Mouse (Mus musculus): ENCODE results near the gene Mrps33. TPM values are rescaled to one million over a fixed set of nuclear protein-coding genes. Genes with fewer than 3 reads are reported as not detected.

The Mrps33 gene
- 156 and 164 TPM in 2 replicates for polyA plus RNA-seq (2015; fragmentation: Nextera tagmentation; extraction: Ambion mirVana)

DNA sequence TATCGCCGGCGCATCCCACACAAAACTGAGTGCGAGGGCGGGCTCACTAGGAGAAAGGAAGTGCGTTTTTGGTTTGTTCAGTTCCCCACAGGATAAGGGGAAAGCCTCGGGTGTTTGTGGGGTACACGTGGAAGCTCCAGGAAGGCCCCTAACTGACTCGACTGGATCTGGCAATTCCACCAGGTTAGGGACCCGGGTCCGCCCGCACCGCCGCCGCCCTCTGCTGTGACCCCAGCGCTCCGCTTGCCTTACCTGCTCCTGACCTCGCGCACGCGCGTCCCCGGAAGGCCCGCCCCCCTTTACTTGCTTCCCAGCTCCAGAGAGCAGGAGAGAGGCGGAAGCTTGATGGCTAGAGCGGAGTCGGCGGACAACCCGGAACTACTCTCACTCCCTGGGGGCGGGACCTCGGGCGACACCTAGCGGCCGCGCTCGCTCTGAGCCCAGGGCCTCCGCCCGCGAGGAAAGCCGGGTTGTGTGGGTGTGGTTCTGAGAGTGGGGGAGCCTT is at the start of gene Mrps33:
Gene Mrps33, minus strand, starts transcription at position 377 of the 505 bp plus-strand sequence.
- peak within 1 kb of the TSS; percentile 69 for H3K27ac ChIP-seq (ENCODE audit: low read length)
- no peaks in the 10 kb centered on the region for H3K27me3 ChIP-seq (ENCODE audit: control insufficient read depth, insufficient read depth, low read depth, low read length)
- H3K9me3 ChIP-seq (replicated peaks; ENCODE audit: control insufficient read depth, low read length, poor library complexity, severe bottlenecking), result no peaks in the 10 kb centered on the region
- peak within 1 kb of the TSS; percentile 72 for H3K9ac ChIP-seq (ENCODE audit: low read depth, low read length)
- WGBS, result 1% methylated on average over 40 of the region's 40 CpGs
- H3K4me3 ChIP-seq (ENCODE audit: low read depth, low read length), result peak within 1 kb of the TSS; percentile 65
- peaks cover 3% of the 10 kb centered on the region; the same call in 1 of the 2 replicates for H3K4me1 ChIP-seq (ENCODE audit: control insufficient read depth, insufficient read depth, low read length)
- H3K36me3 ChIP-seq (ENCODE audit: control insufficient read depth, insufficient read depth, low read length), result no peaks in the 10 kb centered on the region
- H3K4me2 ChIP-seq (ENCODE audit: low read length), result peak within 1 kb of the TSS; percentile 74
- peak; percentile 99 for ATAC-seq

DNA sequence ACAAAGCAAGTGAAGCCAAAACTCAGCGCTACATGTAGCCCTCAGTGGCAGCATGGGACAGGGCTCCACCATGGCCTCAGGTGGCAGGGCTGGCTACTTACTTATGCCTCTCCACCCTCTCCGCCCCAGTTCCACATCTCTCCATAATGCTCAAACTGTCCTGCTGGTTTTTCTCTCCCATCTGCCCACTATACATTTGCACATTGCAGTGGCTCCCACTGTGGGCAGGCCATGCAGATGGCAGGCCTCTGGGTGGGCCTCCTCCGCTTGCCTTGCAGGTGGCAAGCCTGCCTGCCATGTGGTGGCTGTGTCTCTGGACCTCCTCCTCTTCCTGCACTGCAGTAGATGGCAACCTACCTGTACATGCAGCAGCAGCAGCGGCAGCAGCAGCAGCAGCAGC is 38.9 kb upstream of the Mrps33 start:
- Histone ChIP-seq H3K4me2 (ENCODE audit: low read length) (no peak overlapping the region), H3K27me3 (ENCODE audit: control insufficient read depth, insufficient read depth, low read depth, low read length) (no peaks in the 10 kb centered on the region), H3K4me1 (ENCODE audit: control insufficient read depth, insufficient read depth, low read length) (no peaks in the 10 kb centered on the region), H3K9ac (ENCODE audit: low read depth, low read length) (no peak overlapping the region), H3K27ac (ENCODE audit: low read length) (no peak overlapping the region), H3K9me3 (replicated peaks; ENCODE audit: control insufficient read depth, low read length, poor library complexity, severe bottlenecking) (no peaks in the 10 kb centered on the region), H3K36me3 (ENCODE audit: control insufficient read depth, insufficient read depth, low read length) (no peaks in the 10 kb centered on the region), H3K4me3 (ENCODE audit: low read depth, low read length) (no peak overlapping the region)
- no peak for ATAC-seq
- WGBS, result 93% methylated on average over 4 of the region's 4 CpGs

DNA sequence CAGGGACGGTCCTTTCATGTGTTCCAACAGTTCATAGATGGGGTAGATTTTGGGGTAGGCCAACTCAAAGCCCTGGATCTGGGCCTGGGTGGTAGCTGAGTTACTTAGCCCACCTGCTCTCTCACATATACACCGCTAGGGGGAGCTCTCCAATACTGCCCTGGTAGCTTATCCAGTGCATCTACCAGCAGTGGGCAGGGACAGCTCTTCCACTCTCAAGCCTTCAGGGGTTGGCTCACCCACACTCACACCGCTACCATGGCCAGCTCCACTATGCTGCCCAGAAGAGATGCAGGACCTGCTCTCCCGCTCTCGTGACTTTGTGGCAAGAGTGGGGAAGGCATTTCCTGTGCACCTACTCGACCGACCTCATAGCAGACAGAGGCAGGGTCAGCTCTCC is 38.0 kb upstream of the Mrps33 start:
- no peak for ATAC-seq
- Histone ChIP-seq H3K4me1 (ENCODE audit: control insufficient read depth, insufficient read depth, low read length) (no peaks in the 10 kb centered on the region), H3K27ac (ENCODE audit: low read length) (no peak overlapping the region), H3K27me3 (ENCODE audit: control insufficient read depth, insufficient read depth, low read depth, low read length) (no peaks in the 10 kb centered on the region), H3K36me3 (ENCODE audit: control insufficient read depth, insufficient read depth, low read length) (no peaks in the 10 kb centered on the region), H3K4me3 (ENCODE audit: low read depth, low read length) (no peak overlapping the region), H3K9me3 (replicated peaks; ENCODE audit: control insufficient read depth, low read length, poor library complexity, severe bottlenecking) (no peaks in the 10 kb centered on the region), H3K4me2 (ENCODE audit: low read length) (no peak overlapping the region), H3K9ac (ENCODE audit: low read depth, low read length) (no peak overlapping the region)
- 54% methylated on average over 7 of the region's 7 CpGs for WGBS

DNA sequence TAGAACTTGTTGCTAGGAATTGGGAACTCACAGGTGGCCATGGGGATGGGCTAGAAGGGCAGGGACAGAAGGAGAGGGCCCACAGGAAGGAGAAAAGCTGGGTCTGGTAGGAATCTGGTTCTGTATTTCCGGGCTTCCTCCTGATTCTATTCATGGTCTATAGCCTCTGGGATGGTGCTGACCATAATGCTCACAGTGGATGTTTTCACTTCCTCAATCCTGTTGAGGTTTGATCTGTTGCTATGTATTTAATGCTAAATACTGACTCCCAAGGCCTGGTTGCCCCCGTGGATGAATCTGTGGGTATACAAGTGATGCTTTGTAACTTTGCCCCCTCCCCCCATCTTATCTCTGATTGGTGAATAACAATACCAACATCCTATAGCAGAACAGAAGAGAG is 36.8 kb upstream of the Mrps33 start:
- H3K4me1 ChIP-seq (ENCODE audit: control insufficient read depth, insufficient read depth, low read length), result no peaks in the 10 kb centered on the region
- H3K36me3 ChIP-seq (ENCODE audit: control insufficient read depth, insufficient read depth, low read length), result no peaks in the 10 kb centered on the region
- no peak for ATAC-seq
- H3K9ac ChIP-seq (ENCODE audit: low read depth, low read length), result no peak overlapping the region
- no peaks in the 10 kb centered on the region for H3K27me3 ChIP-seq (ENCODE audit: control insufficient read depth, insufficient read depth, low read depth, low read length)
- H3K4me2 ChIP-seq (ENCODE audit: low read length), result no peak overlapping the region
- H3K4me3 ChIP-seq (ENCODE audit: low read depth, low read length), result no peak overlapping the region
- 83% methylated on average over 2 of the region's 2 CpGs for WGBS
- no peak overlapping the region for H3K27ac ChIP-seq (ENCODE audit: low read length)
- H3K9me3 ChIP-seq (replicated peaks; ENCODE audit: control insufficient read depth, low read length, poor library complexity, severe bottlenecking), result no peaks in the 10 kb centered on the region

DNA sequence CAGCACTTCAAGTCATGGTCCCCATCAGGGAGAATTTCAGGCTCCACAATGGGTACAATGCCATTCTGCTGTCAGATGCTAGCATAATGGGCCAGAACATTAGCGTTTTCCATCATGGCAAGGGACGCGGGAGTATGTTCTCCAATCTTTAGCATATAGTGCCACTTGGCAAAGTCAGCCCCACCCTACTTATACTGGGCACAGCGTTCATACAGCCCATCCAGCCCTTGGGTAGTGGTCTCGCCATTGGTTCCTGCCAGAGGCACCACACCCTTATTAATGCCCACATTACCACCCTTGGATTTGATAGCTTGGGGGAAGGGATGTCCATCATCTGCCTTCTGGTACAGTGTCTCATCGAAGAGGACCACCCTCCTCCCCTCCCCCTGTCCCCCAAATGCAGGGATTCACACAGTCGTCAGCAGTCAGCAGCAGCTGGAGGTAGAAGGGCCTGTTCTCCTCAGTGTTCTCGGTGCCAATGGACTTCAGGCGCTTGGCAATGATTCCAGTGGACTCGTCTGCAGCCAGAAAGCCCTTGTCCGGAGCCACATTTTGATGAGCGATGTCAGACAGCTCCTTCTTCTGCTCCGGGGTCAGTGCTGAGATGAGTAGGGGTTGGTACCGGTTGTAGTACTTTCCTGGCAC is 33.0 kb upstream of the Mrps33 start:
- Histone ChIP-seq H3K36me3 (ENCODE audit: control insufficient read depth, insufficient read depth, low read length) (no peaks in the 10 kb centered on the region), H3K27ac (ENCODE audit: low read length) (no peak overlapping the region), H3K27me3 (ENCODE audit: control insufficient read depth, insufficient read depth, low read depth, low read length) (no peaks in the 10 kb centered on the region), H3K9me3 (replicated peaks; ENCODE audit: control insufficient read depth, low read length, poor library complexity, severe bottlenecking) (no peaks in the 10 kb centered on the region), H3K9ac (ENCODE audit: low read depth, low read length) (no peak overlapping the region), H3K4me3 (ENCODE audit: low read depth, low read length) (no peak overlapping the region), H3K4me2 (ENCODE audit: low read length) (no peak overlapping the region), H3K4me1 (ENCODE audit: control insufficient read depth, insufficient read depth, low read length) (no peaks in the 10 kb centered on the region)
- no peak for ATAC-seq
- 85% methylated on average over 14 of the region's 14 CpGs for WGBS

DNA sequence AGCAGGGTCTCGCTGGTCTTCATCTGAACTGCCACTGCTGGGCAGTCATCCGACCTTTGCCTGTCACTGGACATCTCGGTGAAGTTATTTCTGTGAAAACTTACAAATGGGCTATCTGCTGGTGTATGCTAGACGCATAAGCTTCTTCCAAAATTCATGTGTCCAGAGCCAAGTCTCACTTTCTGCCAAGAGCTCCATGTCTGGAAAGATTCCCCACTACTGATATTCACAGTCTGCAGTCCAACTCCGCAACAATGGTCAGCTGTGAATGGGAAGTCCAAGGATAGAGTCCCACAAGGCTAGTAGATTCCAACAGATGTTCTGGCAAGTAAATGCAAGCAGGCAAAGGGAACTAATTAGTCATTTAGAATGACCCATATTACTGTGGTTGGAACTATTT is 17.9 kb upstream of the Mrps33 start:
- H3K4me2 ChIP-seq (ENCODE audit: low read length), result no peak overlapping the region
- H3K36me3 ChIP-seq (ENCODE audit: control insufficient read depth, insufficient read depth, low read length), result no peaks in the 10 kb centered on the region
- no peak for ATAC-seq
- no peaks in the 10 kb centered on the region for H3K27me3 ChIP-seq (ENCODE audit: control insufficient read depth, insufficient read depth, low read depth, low read length)
- no peak overlapping the region for H3K9ac ChIP-seq (ENCODE audit: low read depth, low read length)
- H3K27ac ChIP-seq (ENCODE audit: low read length), result no peak overlapping the region
- H3K4me1 ChIP-seq (ENCODE audit: control insufficient read depth, insufficient read depth, low read length), result no peaks in the 10 kb centered on the region
- WGBS, result 94% methylated on average over 5 of the region's 5 CpGs
- no peaks in the 10 kb centered on the region for H3K9me3 ChIP-seq (replicated peaks; ENCODE audit: control insufficient read depth, low read length, poor library complexity, severe bottlenecking)
- H3K4me3 ChIP-seq (ENCODE audit: low read depth, low read length), result no peak overlapping the region

DNA sequence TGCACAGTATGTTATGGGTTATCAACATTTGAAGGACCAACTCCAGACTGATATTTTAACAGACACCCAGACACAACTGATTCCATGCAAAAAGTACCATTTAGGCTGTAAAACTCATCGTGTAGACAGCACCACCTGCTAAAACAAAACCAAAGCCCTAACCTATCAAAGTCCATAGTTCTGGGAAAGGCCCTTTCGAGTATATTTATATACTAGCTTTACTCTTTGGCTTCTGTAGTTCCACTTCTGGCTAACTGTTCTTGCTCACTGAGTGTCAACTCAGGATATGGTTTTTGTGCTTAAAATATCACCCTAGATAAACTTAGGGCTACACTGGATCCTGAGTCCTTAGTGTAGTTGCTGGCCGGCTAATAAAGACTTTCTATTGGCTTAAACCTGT is 10.5 kb upstream of the Mrps33 start:
- no peaks in the 10 kb centered on the region for H3K27me3 ChIP-seq (ENCODE audit: control insufficient read depth, insufficient read depth, low read depth, low read length)
- no peak overlapping the region for H3K9ac ChIP-seq (ENCODE audit: low read depth, low read length)
- H3K4me1 ChIP-seq (ENCODE audit: control insufficient read depth, insufficient read depth, low read length), result no peaks in the 10 kb centered on the region
- WGBS, result 87% methylated on average over 3 of the region's 3 CpGs
- no peak overlapping the region for H3K4me2 ChIP-seq (ENCODE audit: low read length)
- no peak for ATAC-seq
- H3K36me3 ChIP-seq (ENCODE audit: control insufficient read depth, insufficient read depth, low read length), result no peaks in the 10 kb centered on the region
- no peak overlapping the region for H3K4me3 ChIP-seq (ENCODE audit: low read depth, low read length)
- no peak overlapping the region for H3K27ac ChIP-seq (ENCODE audit: low read length)
- H3K9me3 ChIP-seq (replicated peaks; ENCODE audit: control insufficient read depth, low read length, poor library complexity, severe bottlenecking), result no peaks in the 10 kb centered on the region; the same call in 1 of the 2 replicates

DNA sequence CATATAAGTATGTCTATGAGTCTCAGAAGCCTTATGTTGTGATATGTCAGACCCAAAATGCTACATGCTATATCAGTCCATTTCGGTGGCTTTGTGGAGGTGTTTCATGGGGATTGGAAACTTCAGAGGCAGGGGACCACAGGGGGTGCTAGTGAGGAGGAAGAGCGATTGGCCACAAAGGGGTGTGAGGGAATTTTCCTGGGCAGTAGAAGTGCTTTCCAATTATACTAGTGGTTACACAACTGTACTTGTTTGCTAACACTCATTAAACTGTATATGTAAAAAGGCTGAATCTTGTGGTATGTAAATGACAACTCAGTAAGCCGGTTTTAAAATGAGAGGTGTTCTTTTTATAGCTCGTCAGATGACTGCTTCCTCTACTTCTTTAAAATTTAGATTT is 8.1 kb upstream of the Mrps33 start:
- H3K4me2 ChIP-seq (ENCODE audit: low read length), result no peak overlapping the region
- H3K27ac ChIP-seq (ENCODE audit: low read length), result no peak overlapping the region
- H3K4me1 ChIP-seq (ENCODE audit: control insufficient read depth, insufficient read depth, low read length), result no peaks in the 10 kb centered on the region
- no peak overlapping the region for H3K4me3 ChIP-seq (ENCODE audit: low read depth, low read length)
- no peak overlapping the region for H3K9ac ChIP-seq (ENCODE audit: low read depth, low read length)
- WGBS, result 49% methylated on average over 4 of the region's 4 CpGs
- ATAC-seq, result no peak
- H3K36me3 ChIP-seq (ENCODE audit: control insufficient read depth, insufficient read depth, low read length), result no peaks in the 10 kb centered on the region
- no peaks in the 10 kb centered on the region; the same call in 1 of the 2 replicates for H3K9me3 ChIP-seq (replicated peaks; ENCODE audit: control insufficient read depth, low read length, poor library complexity, severe bottlenecking)
- H3K27me3 ChIP-seq (ENCODE audit: control insufficient read depth, insufficient read depth, low read depth, low read length), result no peaks in the 10 kb centered on the region

DNA sequence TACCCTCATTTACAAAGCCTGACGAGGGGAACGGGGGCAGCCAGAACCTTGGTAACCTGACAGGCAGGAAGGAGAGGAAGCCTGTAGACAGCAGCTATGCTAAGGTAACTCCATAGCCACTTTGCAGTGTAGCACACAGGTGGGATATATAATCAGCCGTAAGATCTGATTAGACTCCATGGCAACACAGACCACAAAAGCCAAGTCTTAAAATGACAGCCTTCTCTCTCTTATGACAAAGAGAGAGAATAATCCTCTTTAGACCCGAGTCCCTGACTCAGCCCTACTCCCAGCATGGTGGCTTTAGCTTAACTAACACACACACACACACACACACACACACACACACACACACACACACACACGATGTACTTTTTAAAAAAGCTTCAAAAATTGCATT is 2.3 kb downstream of the Mrps33 start:
- no peak overlapping the region for H3K27ac ChIP-seq (ENCODE audit: low read length)
- no peak overlapping the region for H3K9ac ChIP-seq (ENCODE audit: low read depth, low read length)
- H3K27me3 ChIP-seq (ENCODE audit: control insufficient read depth, insufficient read depth, low read depth, low read length), result no peaks in the 10 kb centered on the region
- no peak for ATAC-seq
- WGBS, result 26% methylated on average over 5 of the region's 5 CpGs
- no peaks in the 10 kb centered on the region for H3K36me3 ChIP-seq (ENCODE audit: control insufficient read depth, insufficient read depth, low read length)
- H3K4me3 ChIP-seq (ENCODE audit: low read depth, low read length), result no peak overlapping the region
- no peaks in the 10 kb centered on the region for H3K9me3 ChIP-seq (replicated peaks; ENCODE audit: control insufficient read depth, low read length, poor library complexity, severe bottlenecking)
- no peak overlapping the region for H3K4me2 ChIP-seq (ENCODE audit: low read length)
- peaks cover 3% of the 10 kb centered on the region; the same call in 1 of the 2 replicates for H3K4me1 ChIP-seq (ENCODE audit: control insufficient read depth, insufficient read depth, low read length)

Measured in midbrain, embryonic 16.5 days (tissue).